32 mouse cellular contexts compared by ENCODE assay signal in the genomic region with DNA sequence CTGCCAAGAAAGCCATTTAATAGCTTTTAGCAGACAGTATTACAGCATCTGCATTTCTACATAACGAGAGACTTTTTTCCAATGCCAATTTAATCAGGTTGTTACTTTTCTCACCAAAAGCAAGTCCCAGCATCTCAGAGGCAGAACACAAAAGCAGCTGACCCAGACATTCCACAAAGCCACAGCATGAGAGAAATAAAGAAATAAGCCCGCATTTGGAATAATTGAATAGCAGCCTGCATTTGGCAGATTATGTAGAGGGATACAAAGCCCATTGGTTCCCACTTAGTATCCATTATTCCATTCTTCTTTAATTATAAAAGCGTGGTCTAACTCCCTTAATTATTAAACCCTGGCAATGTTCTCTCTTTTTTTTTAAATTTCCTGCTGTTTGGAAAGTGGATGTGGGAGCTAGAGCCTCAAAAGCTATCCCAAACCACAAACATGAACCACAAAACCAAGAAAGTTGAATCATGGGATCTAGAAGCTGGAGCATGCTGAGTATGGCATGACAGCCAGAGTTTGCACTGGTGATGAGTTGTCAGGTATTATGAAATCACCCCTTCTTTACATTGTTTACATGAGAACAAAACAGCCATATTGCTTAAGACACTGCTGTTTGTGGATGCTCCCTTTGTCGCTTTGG.
DNase-seq lines count a peak whose midpoint lies in the region; ATAC-seq and TF ChIP-seq lines count a peak whose summit lies in the region.
"Had no signal": no experiment of that assay in that cellular context is flagged by ENCODE, and none has a peak within 500 bp of the region (broad histone marks: within the 10 kb centered on the region; RNA-seq: fewer than 3 reads in every experiment).

No protein-coding gene starts in this region.

- H3K27me3 ChIP-seq in midbrain, embryonic 16.5 days (ENCODE audit: control insufficient read depth, insufficient read depth, low read depth, low read length): no peaks in the 10 kb centered on the region
- no peaks in the 10 kb centered on the region for H3K27me3 ChIP-seq in midbrain, embryonic 10.5 days (ENCODE audit: low read depth, poor library complexity, severe bottlenecking)
- H3K27me3 ChIP-seq in forebrain, postnatal 0 days (ENCODE audit: insufficient read depth, low read length): no peaks in the 10 kb centered on the region
- H3K27me3 ChIP-seq: embryonic facial prominence, embryonic 12.5 days; heart, embryonic 13.5 days; hindbrain, embryonic 15.5 days; kidney, embryonic 15.5 days; liver, embryonic 12.5 days; megakaryocyte, embryonic 14.5 days; midbrain, embryonic 13.5 days; neural tube, embryonic 12.5 days; stomach, embryonic 15.5 days had no signal

- no peaks in the 10 kb centered on the region for H3K9me3 ChIP-seq in midbrain, embryonic 16.5 days (replicated peaks; ENCODE audit: control insufficient read depth, low read length, poor library complexity, severe bottlenecking)
- H3K9me3 ChIP-seq in midbrain, embryonic 10.5 days (replicated peaks): no peaks in the 10 kb centered on the region
- no peaks in the 10 kb centered on the region for H3K9me3 ChIP-seq in forebrain, postnatal 0 days (ENCODE audit: low read length)
- H3K9me3 ChIP-seq: embryonic facial prominence, embryonic 12.5 days; heart, embryonic 13.5 days; hindbrain, embryonic 15.5 days; kidney, embryonic 15.5 days; liver, embryonic 12.5 days; megakaryocyte, embryonic 14.5 days; midbrain, embryonic 13.5 days; neural tube, embryonic 12.5 days; stomach, embryonic 15.5 days had no signal

- no peak overlapping the region for H3K4me3 ChIP-seq in midbrain, embryonic 16.5 days (ENCODE audit: low read depth, low read length)
- H3K4me3 ChIP-seq in midbrain, embryonic 10.5 days: no peak overlapping the region
- no peak overlapping the region for H3K4me3 ChIP-seq in embryonic fibroblast, embryonic 13.5 days (ENCODE audit: insufficient read depth, low read length)
- no peak overlapping the region for H3K4me3 ChIP-seq in forebrain, postnatal 0 days (ENCODE audit: low read depth, low read length)
- H3K4me3 ChIP-seq in gastrocnemius, adult 2 months: no peak overlapping the region
- H3K4me3 ChIP-seq: embryonic facial prominence, embryonic 12.5 days; erythroblast, embryonic 14.5 days; heart, embryonic 13.5 days; hindbrain, embryonic 15.5 days; kidney, embryonic 15.5 days; layer of hippocampus, adult 2 months; liver, embryonic 12.5 days; megakaryocyte, embryonic 14.5 days; midbrain, embryonic 13.5 days; neural tube, embryonic 12.5 days; stomach, embryonic 15.5 days had no signal

- no peak overlapping the region for H3K9ac ChIP-seq in midbrain, embryonic 16.5 days (ENCODE audit: low read depth, low read length)
- no peak overlapping the region for H3K9ac ChIP-seq in forebrain, postnatal 0 days
- H3K9ac ChIP-seq: embryonic facial prominence, embryonic 12.5 days; heart, embryonic 13.5 days; hindbrain, embryonic 15.5 days; kidney, embryonic 15.5 days; liver, embryonic 12.5 days; liver, postnatal 0 days; midbrain, embryonic 13.5 days; neural tube, embryonic 12.5 days; stomach, embryonic 15.5 days had no signal

- H3K27ac ChIP-seq in midbrain, embryonic 16.5 days (ENCODE audit: low read length): no peak overlapping the region
- no peak overlapping the region for H3K27ac ChIP-seq in midbrain, embryonic 10.5 days (replicated peaks)
- peak overlapping the region; percentile 78 for H3K27ac ChIP-seq in embryonic fibroblast, embryonic 13.5 days (ENCODE audit: insufficient read depth, low read length)
- H3K27ac ChIP-seq in forebrain, postnatal 0 days (ENCODE audit: low read depth, low read length): no peak overlapping the region
- H3K27ac ChIP-seq in gastrocnemius, adult 2 months: no peak overlapping the region
- H3K27ac ChIP-seq: embryonic facial prominence, embryonic 12.5 days; heart, embryonic 13.5 days; hindbrain, embryonic 15.5 days; kidney, embryonic 15.5 days; layer of hippocampus, adult 2 months; liver, embryonic 12.5 days; midbrain, embryonic 13.5 days; neural tube, embryonic 12.5 days; stomach, embryonic 15.5 days had no signal

- TF ChIP-seq CTCF in embryonic fibroblast, embryonic 13.5 days (IDR thresholded peaks at IDR 0.05; ENCODE audit: borderline replicate concordance, insufficient read depth, low read length): no peak
- no peak for TF ChIP-seq CTCF in forebrain, postnatal 0 days (IDR thresholded peaks at IDR 0.05; ENCODE audit: low read depth)
- TF ChIP-seq CTCF in gastrocnemius, adult 2 months (IDR thresholded peaks at IDR 0.05): no peak

- DNase-seq in midbrain, embryonic 10.5 days (ENCODE audit: low spot score): no peak
- DNase-seq in Muller cell, postnatal 12 days (ENCODE audit: inconsistent ontology term): peak; percentile 92
- DNase-seq in forebrain, postnatal 0 days: no peak
- DNase-seq in gastrocnemius, adult 8-10 months (ENCODE audit: low spot score in 2 of 2): no peak
- no peak for DNase-seq in gastrocnemius, adult 2 months
- DNase-seq in adrenal gland, adult (ENCODE audit: inconsistent age in 2 of 2, low spot score in 1 of 2): no peak
- DNase-seq: adrenal gland, adult 8-10 months; cerebellum, adult 11 months; cerebellum, adult 9-10 months; cerebellum, postnatal 36 days; gastrocnemius, postnatal 10 days; heart, postnatal 10 days; kidney, adult 18-20 months; kidney, postnatal 36 days; left cerebral cortex, postnatal 4 days; liver, postnatal 0 days; lung, postnatal 4 days; thymus, postnatal 14 days had no signal

- H3K36me3 ChIP-seq in midbrain, embryonic 16.5 days (ENCODE audit: control insufficient read depth, insufficient read depth, low read length): no peaks in the 10 kb centered on the region
- H3K36me3 ChIP-seq in midbrain, embryonic 10.5 days: no peaks in the 10 kb centered on the region
- H3K36me3 ChIP-seq in forebrain, postnatal 0 days (ENCODE audit: insufficient read depth): no peaks in the 10 kb centered on the region
- H3K36me3 ChIP-seq: embryonic facial prominence, embryonic 12.5 days; heart, embryonic 13.5 days; hindbrain, embryonic 15.5 days; kidney, embryonic 15.5 days; liver, embryonic 12.5 days; midbrain, embryonic 13.5 days; neural tube, embryonic 12.5 days; stomach, embryonic 15.5 days had no signal

- intact Hi-C loops in gastrocnemius, adult 2 months (cut with DNase I): no loop called here

- TF ChIP-seq POLR2A in embryonic fibroblast, embryonic 13.5 days (IDR thresholded peaks at IDR 0.05; ENCODE audit: low read depth, low read length): 0 out of 2 replicates have a peak, but pooled peaks have one; percentile 22

- 42% methylated on average over 4 of the region's 4 CpGs for WGBS in midbrain, embryonic 16.5 days
- WGBS in midbrain, embryonic 10.5 days: 70% methylated on average over 4 of the region's 4 CpGs
- 29% methylated on average over 4 of the region's 4 CpGs for WGBS in forebrain, postnatal 0 days

- no peak overlapping the region for H3K4me2 ChIP-seq in midbrain, embryonic 16.5 days (ENCODE audit: low read length)
- H3K4me2 ChIP-seq in forebrain, postnatal 0 days (ENCODE audit: low read depth): no peak overlapping the region
- H3K4me2 ChIP-seq: embryonic facial prominence, embryonic 12.5 days; heart, embryonic 13.5 days; hindbrain, embryonic 15.5 days; kidney, embryonic 15.5 days; liver, embryonic 12.5 days; midbrain, embryonic 13.5 days; neural tube, embryonic 12.5 days; stomach, embryonic 15.5 days had no signal

- ATAC-seq in midbrain, embryonic 16.5 days: peak; percentile 42; the same call in 1 of the 2 replicates
- ATAC-seq in forebrain, postnatal 0 days: peak; percentile 45; the same call in 1 of the 2 replicates
- ATAC-seq: activated CD4-positive, CD25-positive, alpha-beta regulatory T cell, adult 4 months; liver, embryonic 12.5 days; liver, postnatal 0 days; midbrain, embryonic 13.5 days had no signal

- no peaks in the 10 kb centered on the region for H3K4me1 ChIP-seq in midbrain, embryonic 16.5 days (ENCODE audit: control insufficient read depth, insufficient read depth, low read length)
- no peaks in the 10 kb centered on the region for H3K4me1 ChIP-seq in midbrain, embryonic 10.5 days
- H3K4me1 ChIP-seq in embryonic fibroblast, embryonic 13.5 days (ENCODE audit: control insufficient read depth, insufficient read depth, low read length): no peaks in the 10 kb centered on the region
- H3K4me1 ChIP-seq in forebrain, postnatal 0 days (ENCODE audit: insufficient read depth): no peaks in the 10 kb centered on the region
- H3K4me1 ChIP-seq: embryonic facial prominence, embryonic 12.5 days; heart, embryonic 13.5 days; hindbrain, embryonic 15.5 days; kidney, embryonic 15.5 days; liver, embryonic 12.5 days; megakaryocyte, embryonic 14.5 days; midbrain, embryonic 13.5 days; neural tube, embryonic 12.5 days; stomach, embryonic 15.5 days had no signal
